17 mouse cellular contexts compared by ENCODE assay signal in genomic region chr17:65820197-65820596, GRCm38 (mm10).
"Had no signal": no experiment of that assay in that cellular context is flagged by ENCODE, and none has a peak within 500 bp of the region (broad histone marks: within the 10 kb centered on the region; RNA-seq: fewer than 3 reads in every experiment).

No protein-coding gene starts in this region.

- H3K27ac ChIP-seq: midbrain, embryonic 10.5 days; midbrain, embryonic 12.5 days; neural tube, embryonic 13.5 days; neural tube, embryonic 15.5 days had no signal

- H3K9ac ChIP-seq: lung, embryonic 14.5 days; midbrain, embryonic 12.5 days; neural tube, embryonic 13.5 days; neural tube, embryonic 15.5 days had no signal

- H3K9me3 ChIP-seq: midbrain, embryonic 10.5 days; midbrain, embryonic 12.5 days; neural tube, embryonic 13.5 days; neural tube, embryonic 15.5 days had no signal

- H3K4me2 ChIP-seq: lung, embryonic 14.5 days; midbrain, embryonic 12.5 days; neural tube, embryonic 13.5 days; neural tube, embryonic 15.5 days had no signal

- H3K4me1 ChIP-seq: midbrain, embryonic 10.5 days; midbrain, embryonic 12.5 days; neural tube, embryonic 13.5 days; neural tube, embryonic 15.5 days had no signal

- DNase-seq: lung, adult 18-20 months; lung, embryonic 14.5 days; lung, postnatal 10 days; lung, postnatal 4 days; midbrain, embryonic 14.5 days; right cerebral cortex, adult 18-20 months; right cerebral cortex, postnatal 25 days; right cerebral cortex, postnatal 4 days; spleen, adult 18-20 months; thymus, adult 18-20 months; thymus, postnatal 36 days had no signal

- H3K4me3 ChIP-seq: midbrain, embryonic 10.5 days; midbrain, embryonic 12.5 days; myocyte; neural tube, embryonic 13.5 days; neural tube, embryonic 15.5 days had no signal

- ATAC-seq: midbrain, embryonic 16.5 days had no signal

- H3K27me3 ChIP-seq: midbrain, embryonic 12.5 days; neural tube, embryonic 13.5 days; neural tube, embryonic 15.5 days had no signal
